Mouse (Mus musculus) E14TG2a.4 (cell line): Measurements from ENCODE around the gene Tm2d3.
A peak's percentile ranks its signal among the peaks of the same experiment; 100 is the strongest.

Experiments
- CTCF ChIP-seq: conservative IDR thresholded peaks from 2 replicates; pipeline ENCODE4 v1.5.1; 2014; ENCODE audit warnings: low read length
- POU5F1 ChIP-seq: IDR thresholded peaks from 2 replicates; pipeline ENCODE4 v1.6.1; 2014; ENCODE audit warnings: low read length, borderline replicate concordance

- peak; percentile 50 for TF ChIP-seq CTCF
- no peak for TF ChIP-seq POU5F1
Observed at GRCm38 (mm10) chr7:65696450-65696849, 5.5 kb downstream of the Tm2d3 start.
